Mouse (Mus musculus): ENCODE measurements around the gene St5. TPM values are rescaled to one million over a fixed set of nuclear protein-coding genes. Genes with fewer than 3 reads are reported as not detected.

Gene St5
- polyA plus RNA-seq, 1 experiment from 2014 or later = 68.7 TPM

DNA sequence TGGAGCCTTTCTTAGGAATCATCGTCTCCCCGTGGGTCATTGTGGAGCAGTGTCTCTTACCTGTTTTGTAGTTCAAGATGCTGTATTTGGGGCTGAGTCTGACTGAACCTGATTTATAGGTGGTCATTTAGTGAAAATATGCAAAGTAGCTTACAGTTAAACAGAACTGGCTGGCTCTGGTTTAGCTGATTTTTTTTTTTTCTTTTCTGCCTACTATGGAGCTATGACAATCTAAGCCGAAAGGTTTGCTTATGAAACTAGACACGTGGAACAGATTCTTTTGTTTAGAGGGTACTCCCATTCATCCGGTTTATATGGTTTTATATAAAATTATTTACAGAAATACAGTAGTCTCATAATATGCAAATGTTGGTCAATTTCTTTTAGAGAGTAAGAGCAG, 28.2 kb upstream of the St5 start, which contains the start of gene Ascl3:
Gene Ascl3, minus strand, starts transcription at position 101 of the 400 bp plus-strand sequence.
- DNase-seq (ENCODE audit: low spot score) (no peak), ATAC-seq (replicated peaks; ENCODE audit: low FRiP score, low TSS enrichment, low read depth) (no peak)
- Histone ChIP-seq H3K4me1 (replicated peaks; ENCODE audit: control insufficient read depth, insufficient read depth, low read length) (peaks cover 6% of the 10 kb centered on the region; the same call in 1 of the 2 replicates), H3K9me3 (ENCODE audit: control insufficient read depth, low read length) (no peaks in the 10 kb centered on the region), H3K27ac (ENCODE audit: low read depth) (no peak within 1 kb of the TSS), H3K4me2 (ENCODE audit: low read length) (no peak within 1 kb of the TSS), H3K27me3 (replicated peaks; ENCODE audit: control insufficient read depth, insufficient read depth, low read length) (no peaks in the 10 kb centered on the region), H3K4me3 (ENCODE audit: low read depth, low read length) (no peak within 1 kb of the TSS), H3K9ac (ENCODE audit: low read length) (no peak within 1 kb of the TSS), H3K36me3 (ENCODE audit: control insufficient read depth, insufficient read depth, low read length) (peaks cover 11% of the 10 kb centered on the region)
- 79% methylated on average over 5 of the region's 5 CpGs for WGBS

DNA sequence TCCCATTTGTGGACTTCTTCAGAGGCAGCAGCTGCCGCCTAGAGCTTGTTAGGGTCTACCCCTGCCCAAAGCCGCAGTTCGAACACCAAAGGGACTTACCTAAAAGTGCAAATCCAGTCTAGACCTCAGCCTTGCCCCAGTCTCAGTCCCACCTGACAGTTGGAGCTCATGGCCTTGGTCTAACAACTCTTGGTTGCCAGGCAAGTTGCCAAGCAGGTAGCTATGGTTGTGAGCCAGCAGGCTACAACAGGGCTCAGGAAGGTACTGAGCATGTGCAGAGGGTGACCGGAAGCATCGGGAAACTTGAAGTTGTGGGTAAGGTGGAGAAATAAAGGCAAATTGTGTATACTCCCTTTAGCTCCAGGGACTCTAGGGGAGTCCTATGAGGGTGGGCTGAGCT, 20.3 kb upstream of the St5 start, which contains the start of gene BC051019:
Gene BC051019, minus strand, starts transcription at position 154 of the 400 bp plus-strand sequence.
- ATAC-seq (replicated peaks; ENCODE audit: low FRiP score, low TSS enrichment, low read depth) (no peak), DNase-seq (ENCODE audit: low spot score) (no peak)
- 91% methylated on average over 5 of the region's 5 CpGs for WGBS
- H3K4me2 ChIP-seq (ENCODE audit: low read length) = no peak within 1 kb of the TSS
- H3K27ac ChIP-seq (ENCODE audit: low read depth) = no peak within 1 kb of the TSS
- H3K4me3 ChIP-seq (ENCODE audit: low read depth, low read length) = no peak within 1 kb of the TSS
- no peak within 1 kb of the TSS for H3K9ac ChIP-seq (ENCODE audit: low read length)
- no peaks in the 10 kb centered on the region for H3K27me3 ChIP-seq (replicated peaks; ENCODE audit: control insufficient read depth, insufficient read depth, low read length)
- no peaks in the 10 kb centered on the region for H3K36me3 ChIP-seq (ENCODE audit: control insufficient read depth, insufficient read depth, low read length)
- H3K9me3 ChIP-seq (ENCODE audit: control insufficient read depth, low read length) = peaks cover 3% of the 10 kb centered on the region; the same call in 1 of the 2 replicates
- H3K4me1 ChIP-seq (replicated peaks; ENCODE audit: control insufficient read depth, insufficient read depth, low read length) = no peaks in the 10 kb centered on the region

DNA sequence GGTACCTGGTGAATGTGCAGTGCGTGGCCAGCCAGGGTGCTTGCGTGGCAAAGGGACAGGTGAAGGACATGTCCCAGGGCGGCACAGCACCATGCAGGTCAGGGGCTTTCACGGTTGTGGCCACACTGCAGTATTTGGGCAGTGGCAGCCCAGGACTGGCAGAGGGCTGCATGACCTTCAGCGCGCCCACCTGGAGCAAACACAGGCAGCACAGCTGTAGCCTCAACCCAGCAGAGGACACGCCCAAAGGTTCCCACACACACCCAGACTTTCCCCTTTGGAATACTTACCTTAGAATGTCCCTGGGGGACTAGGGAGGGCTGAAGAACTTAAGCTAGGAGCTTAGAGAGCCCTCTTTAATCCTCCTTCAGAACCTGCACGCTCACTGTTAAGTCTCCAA, 19.7 kb upstream of the St5 start:
- H3K4me2 ChIP-seq (ENCODE audit: low read length) = no peak overlapping the region
- H3K4me1 ChIP-seq (replicated peaks; ENCODE audit: control insufficient read depth, insufficient read depth, low read length) = no peaks in the 10 kb centered on the region
- no peak overlapping the region for H3K4me3 ChIP-seq (ENCODE audit: low read depth, low read length)
- no peak for ATAC-seq (replicated peaks; ENCODE audit: low FRiP score, low TSS enrichment, low read depth)
- no peak for DNase-seq (ENCODE audit: low spot score)
- no peak overlapping the region for H3K9ac ChIP-seq (ENCODE audit: low read length)
- no peaks in the 10 kb centered on the region for H3K27me3 ChIP-seq (replicated peaks; ENCODE audit: control insufficient read depth, insufficient read depth, low read length)
- 92% methylated on average over 8 of the region's 8 CpGs for WGBS
- no peak overlapping the region for H3K27ac ChIP-seq (ENCODE audit: low read depth)
- H3K9me3 ChIP-seq (ENCODE audit: control insufficient read depth, low read length) = peaks cover 3% of the 10 kb centered on the region; the same call in 1 of the 2 replicates
- H3K36me3 ChIP-seq (ENCODE audit: control insufficient read depth, insufficient read depth, low read length) = no peaks in the 10 kb centered on the region

DNA sequence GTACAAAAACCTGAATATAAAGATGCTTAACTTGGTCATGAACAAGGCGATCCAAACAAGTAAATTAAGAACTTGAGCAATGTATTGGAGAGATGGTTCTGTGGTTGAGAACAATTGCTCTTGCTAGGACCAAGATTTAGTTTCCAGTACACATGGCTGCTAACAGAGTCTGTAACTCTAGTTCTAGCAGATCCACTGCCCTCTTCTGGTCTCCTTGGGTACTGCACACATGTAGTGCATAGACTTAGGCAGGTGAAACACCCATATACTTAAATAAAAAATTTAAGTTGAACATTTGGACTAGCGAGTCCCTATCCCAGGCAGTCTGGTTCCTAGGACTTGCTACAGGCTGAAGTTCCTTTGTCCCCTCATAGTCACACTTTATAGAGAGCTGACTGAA, 19.2 kb upstream of the St5 start:
- Histone ChIP-seq H3K27ac (ENCODE audit: low read depth) (no peak overlapping the region), H3K27me3 (replicated peaks; ENCODE audit: control insufficient read depth, insufficient read depth, low read length) (no peaks in the 10 kb centered on the region), H3K9me3 (ENCODE audit: control insufficient read depth, low read length) (peaks cover 3% of the 10 kb centered on the region; the same call in 1 of the 2 replicates), H3K4me2 (ENCODE audit: low read length) (no peak overlapping the region), H3K4me1 (replicated peaks; ENCODE audit: control insufficient read depth, insufficient read depth, low read length) (no peaks in the 10 kb centered on the region), H3K9ac (ENCODE audit: low read length) (no peak overlapping the region), H3K36me3 (ENCODE audit: control insufficient read depth, insufficient read depth, low read length) (no peaks in the 10 kb centered on the region), H3K4me3 (ENCODE audit: low read depth, low read length) (no peak overlapping the region)
- ATAC-seq (replicated peaks; ENCODE audit: low FRiP score, low TSS enrichment, low read depth) (no peak), DNase-seq (ENCODE audit: low spot score) (no peak)
- 94% methylated on average over 2 of the region's 2 CpGs for WGBS

DNA sequence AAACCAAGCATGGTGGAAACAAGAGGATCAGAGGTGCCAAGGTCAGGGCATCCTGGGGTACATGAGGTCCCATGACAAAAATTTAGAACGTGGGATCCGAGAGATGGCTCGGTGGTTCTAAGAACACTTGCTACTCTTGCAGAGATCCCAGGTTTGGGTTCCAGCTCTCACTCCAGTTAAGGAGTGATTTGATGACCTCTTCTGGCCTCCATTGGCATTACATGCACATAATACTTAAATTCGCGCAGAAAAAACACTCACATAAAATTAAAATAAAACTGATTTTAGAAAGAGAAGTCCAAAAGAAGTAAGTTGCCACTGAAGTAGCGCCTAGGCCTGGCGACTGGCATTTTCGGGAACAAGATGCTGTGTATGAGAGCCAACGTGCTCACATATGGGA, 15.9 kb upstream of the St5 start:
- no peak overlapping the region for H3K4me2 ChIP-seq (ENCODE audit: low read length)
- no peaks in the 10 kb centered on the region for H3K36me3 ChIP-seq (ENCODE audit: control insufficient read depth, insufficient read depth, low read length)
- no peak overlapping the region for H3K9ac ChIP-seq (ENCODE audit: low read length)
- no peaks in the 10 kb centered on the region for H3K27me3 ChIP-seq (replicated peaks; ENCODE audit: control insufficient read depth, insufficient read depth, low read length)
- DNase-seq (ENCODE audit: low spot score) = no peak
- H3K4me3 ChIP-seq (ENCODE audit: low read depth, low read length) = no peak overlapping the region
- H3K9me3 ChIP-seq (ENCODE audit: control insufficient read depth, low read length) = peaks cover 3% of the 10 kb centered on the region; the same call in 1 of the 2 replicates
- 64% methylated on average over 9 of the region's 9 CpGs for WGBS
- H3K27ac ChIP-seq (ENCODE audit: low read depth) = no peak overlapping the region
- no peaks in the 10 kb centered on the region for H3K4me1 ChIP-seq (replicated peaks; ENCODE audit: control insufficient read depth, insufficient read depth, low read length)
- ATAC-seq (replicated peaks; ENCODE audit: low FRiP score, low TSS enrichment, low read depth) = no peak

DNA sequence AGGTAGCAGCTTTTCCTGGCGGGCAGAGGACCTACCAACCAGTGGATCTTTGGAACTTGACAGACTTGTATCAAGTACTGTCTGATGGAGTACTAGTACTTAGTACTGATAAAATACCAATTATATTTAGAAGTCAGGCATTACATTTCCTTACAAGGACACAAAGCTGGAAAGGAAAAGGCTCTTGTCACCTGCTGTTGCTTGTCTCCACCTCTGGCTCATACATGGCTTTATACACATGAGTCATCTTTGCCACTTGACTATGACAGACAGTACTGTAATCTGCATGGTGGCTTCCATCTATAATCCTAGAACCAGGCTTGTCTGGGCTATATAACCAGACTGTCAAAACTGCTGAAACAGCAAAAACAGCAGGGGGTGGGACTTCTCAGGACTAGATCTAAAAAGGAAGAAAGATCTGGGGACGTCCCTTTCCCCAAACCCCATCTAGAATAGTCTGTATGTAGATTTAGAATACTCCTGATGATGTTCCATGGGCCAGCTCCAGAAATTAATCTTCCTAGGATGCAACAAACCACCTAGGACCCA, 10.1 kb upstream of the St5 start:
- no peak overlapping the region for H3K4me3 ChIP-seq (ENCODE audit: low read depth, low read length)
- no peak overlapping the region for H3K27ac ChIP-seq (ENCODE audit: low read depth)
- H3K4me1 ChIP-seq (replicated peaks; ENCODE audit: control insufficient read depth, insufficient read depth, low read length) = peaks cover 5% of the 10 kb centered on the region
- ATAC-seq (replicated peaks; ENCODE audit: low FRiP score, low TSS enrichment, low read depth) (no peak), DNase-seq (ENCODE audit: low spot score) (no peak)
- H3K36me3 ChIP-seq (ENCODE audit: control insufficient read depth, insufficient read depth, low read length) = peaks cover 20% of the 10 kb centered on the region
- no peaks in the 10 kb centered on the region for H3K9me3 ChIP-seq (ENCODE audit: control insufficient read depth, low read length)
- H3K4me2 ChIP-seq (ENCODE audit: low read length) = no peak overlapping the region
- WGBS = 90% methylated on average over 2 of the region's 2 CpGs
- no peaks in the 10 kb centered on the region for H3K27me3 ChIP-seq (replicated peaks; ENCODE audit: control insufficient read depth, insufficient read depth, low read length)
- no peak overlapping the region for H3K9ac ChIP-seq (ENCODE audit: low read length)

DNA sequence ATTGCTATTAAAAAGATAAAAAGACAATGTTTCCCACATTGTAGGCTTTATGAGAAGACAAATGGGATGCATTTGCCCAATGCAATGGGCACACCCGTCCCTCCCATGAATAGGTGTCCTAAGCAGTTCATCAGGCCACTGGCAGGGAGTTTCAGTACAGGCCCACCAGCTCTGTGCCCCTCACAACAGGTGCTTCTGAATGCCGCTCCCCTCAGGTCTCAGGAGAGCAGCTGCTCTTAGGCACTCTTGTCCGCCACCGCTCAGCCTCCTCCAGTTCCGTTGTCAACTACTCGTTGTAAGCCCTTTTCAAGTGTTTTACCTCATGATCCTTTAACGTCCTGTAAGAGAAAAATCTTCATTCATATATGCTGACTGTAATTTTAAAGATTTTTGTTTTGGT, 8.8 kb upstream of the St5 start:
- Histone ChIP-seq H3K9ac (ENCODE audit: low read length) (no peak overlapping the region), H3K27me3 (replicated peaks; ENCODE audit: control insufficient read depth, insufficient read depth, low read length) (no peaks in the 10 kb centered on the region), H3K4me2 (ENCODE audit: low read length) (no peak overlapping the region), H3K27ac (ENCODE audit: low read depth) (no peak overlapping the region), H3K36me3 (ENCODE audit: control insufficient read depth, insufficient read depth, low read length) (peaks cover 28% of the 10 kb centered on the region), H3K9me3 (ENCODE audit: control insufficient read depth, low read length) (no peaks in the 10 kb centered on the region), H3K4me1 (replicated peaks; ENCODE audit: control insufficient read depth, insufficient read depth, low read length) (peaks cover 11% of the 10 kb centered on the region), H3K4me3 (ENCODE audit: low read depth, low read length) (no peak overlapping the region)
- DNase-seq (ENCODE audit: low spot score) (no peak), ATAC-seq (replicated peaks; ENCODE audit: low FRiP score, low TSS enrichment, low read depth) (no peak)
- 89% methylated on average over 7 of the region's 7 CpGs for WGBS

DNA sequence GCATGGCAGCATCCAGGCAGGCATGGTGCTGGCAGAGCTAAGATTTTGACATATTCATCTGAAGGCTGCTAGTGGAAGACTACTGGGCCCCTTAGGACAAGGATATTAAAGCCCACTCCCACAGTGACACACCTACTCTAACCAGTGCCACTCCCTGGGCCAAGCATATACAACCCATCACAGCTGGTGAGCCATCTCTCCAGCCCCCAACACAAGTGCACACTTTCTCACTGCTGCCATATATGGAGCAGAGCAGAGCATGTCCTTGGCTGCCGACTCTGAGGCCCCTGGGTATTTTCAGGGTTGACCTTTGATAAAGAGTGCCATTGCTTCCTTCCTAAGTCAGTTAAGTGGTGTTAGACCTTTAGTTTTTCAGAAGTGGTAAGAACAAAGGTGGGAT, 6.7 kb upstream of the St5 start:
- WGBS = 56% methylated on average over 1 of the region's 1 CpGs
- Histone ChIP-seq H3K4me2 (ENCODE audit: low read length) (no peak overlapping the region), H3K4me1 (replicated peaks; ENCODE audit: control insufficient read depth, insufficient read depth, low read length) (peaks cover 14% of the 10 kb centered on the region), H3K9me3 (ENCODE audit: control insufficient read depth, low read length) (no peaks in the 10 kb centered on the region), H3K27ac (ENCODE audit: low read depth) (no peak overlapping the region), H3K36me3 (ENCODE audit: control insufficient read depth, insufficient read depth, low read length) (peaks cover 28% of the 10 kb centered on the region), H3K9ac (ENCODE audit: low read length) (no peak overlapping the region), H3K4me3 (ENCODE audit: low read depth, low read length) (no peak overlapping the region), H3K27me3 (replicated peaks; ENCODE audit: control insufficient read depth, insufficient read depth, low read length) (no peaks in the 10 kb centered on the region)
- ATAC-seq (replicated peaks; ENCODE audit: low FRiP score, low TSS enrichment, low read depth) = no peak
- DNase-seq (ENCODE audit: low spot score) = no peak

DNA sequence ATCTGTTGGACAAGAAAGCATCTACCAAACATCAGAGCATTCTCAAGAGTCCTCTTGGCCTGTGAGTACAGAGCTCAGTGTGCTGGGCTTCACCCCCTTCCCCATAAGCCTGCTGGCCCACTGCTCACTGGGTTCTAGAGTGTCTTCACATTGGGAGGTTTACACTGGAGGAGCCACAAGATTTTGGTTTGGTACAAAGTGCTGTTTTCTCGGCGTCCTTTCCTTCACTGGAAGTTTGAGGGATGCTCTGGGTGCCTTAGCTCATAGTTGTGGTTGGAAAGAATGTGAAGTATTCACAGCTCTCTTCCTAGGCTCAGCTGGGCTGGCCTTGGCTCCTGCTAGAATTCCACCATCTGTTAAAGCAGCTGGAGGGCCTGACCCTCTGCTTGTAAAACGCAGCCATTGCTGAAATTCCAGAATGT, 5.6 kb upstream of the St5 start:
- no peak for ATAC-seq (replicated peaks; ENCODE audit: low FRiP score, low TSS enrichment, low read depth)
- WGBS = 16% methylated on average over 3 of the region's 3 CpGs
- DNase-seq (ENCODE audit: low spot score) = no peak
- H3K9ac ChIP-seq (ENCODE audit: low read length) = no peak overlapping the region
- no peaks in the 10 kb centered on the region for H3K27me3 ChIP-seq (replicated peaks; ENCODE audit: control insufficient read depth, insufficient read depth, low read length)
- H3K27ac ChIP-seq (ENCODE audit: low read depth) = peak overlapping the region; percentile 64; the same call in 1 of the 2 replicates
- H3K4me3 ChIP-seq (ENCODE audit: low read depth, low read length) = no peak overlapping the region
- H3K9me3 ChIP-seq (ENCODE audit: control insufficient read depth, low read length) = no peaks in the 10 kb centered on the region
- H3K4me1 ChIP-seq (replicated peaks; ENCODE audit: control insufficient read depth, insufficient read depth, low read length) = peaks cover 18% of the 10 kb centered on the region
- H3K36me3 ChIP-seq (ENCODE audit: control insufficient read depth, insufficient read depth, low read length) = peaks cover 28% of the 10 kb centered on the region
- no peak overlapping the region for H3K4me2 ChIP-seq (ENCODE audit: low read length)

All from intestine, embryonic 14.5 days (tissue).